9 mouse cellular contexts compared by ENCODE assay signal in genomic region chr17:15374321-15375141, GRCm38 (mm10). TPM values are rescaled to one million over a fixed set of nuclear protein-coding genes. Genes with fewer than 3 reads are reported as not detected.
DNase-seq lines count a peak whose midpoint lies in the region; ATAC-seq lines count a peak whose summit lies in the region.
"Had no signal": no experiment of that assay in that cellular context is flagged by ENCODE, and none has a peak within 500 bp of the region (broad histone marks: within the 10 kb centered on the region; RNA-seq: fewer than 3 reads in every experiment).

No protein-coding gene starts in this region.

- ATAC-seq in heart, embryonic 16.5 days (replicated peaks; ENCODE audit: extremely low read depth, insufficient read depth, low FRiP score), result no peak
- ATAC-seq in liver, embryonic 11.5 days (replicated peaks; ENCODE audit: low FRiP score), result no peak
- ATAC-seq in stomach, embryonic 14.5 days (ENCODE audit: insufficient number of reproducible peaks, insufficient read depth, low FRiP score, low read depth), result no peak
- ATAC-seq in CD4-positive, CD25-positive, alpha-beta regulatory T cell, adult 4 months, result no peak

- intact Hi-C loops in heart, postnatal 25 days (cut with DNase I), result no loop called here

- peak overlapping the region; percentile 66 for H3K4me3 ChIP-seq in heart, embryonic 16.5 days (ENCODE audit: low read length)
- H3K4me3 ChIP-seq in liver, embryonic 11.5 days (ENCODE audit: low read depth, low read length), result peak overlapping the region; percentile 58
- H3K4me3 ChIP-seq in stomach, embryonic 14.5 days (ENCODE audit: low read depth, low read length), result peak overlapping the region; percentile 69

- H3K27me3 ChIP-seq in heart, embryonic 16.5 days (ENCODE audit: control insufficient read depth, insufficient read depth, low read length), result peaks cover 54% of the 10 kb centered on the region
- H3K27me3 ChIP-seq in liver, embryonic 11.5 days (replicated peaks; ENCODE audit: control insufficient read depth, insufficient read depth, low read length), result peaks cover 83% of the 10 kb centered on the region
- H3K27me3 ChIP-seq in stomach, embryonic 14.5 days (ENCODE audit: control insufficient read depth, insufficient read depth, low read length), result 0 out of 2 replicates have a peak, but pooled peaks cover 7% of the 10 kb centered on the region

- peaks cover 25% of the 10 kb centered on the region for H3K4me1 ChIP-seq in heart, embryonic 16.5 days (ENCODE audit: control insufficient read depth, insufficient read depth, low read length)
- H3K4me1 ChIP-seq in liver, embryonic 11.5 days (replicated peaks; ENCODE audit: control insufficient read depth, insufficient read depth, low read length), result no peaks in the 10 kb centered on the region; the same call in 1 of the 2 replicates
- H3K4me1 ChIP-seq in stomach, embryonic 14.5 days (ENCODE audit: control insufficient read depth, insufficient read depth, low read length), result peaks cover 39% of the 10 kb centered on the region

- peak overlapping the region; percentile 75 for H3K9ac ChIP-seq in heart, embryonic 16.5 days (ENCODE audit: low read length)
- no peak overlapping the region; the same call in 1 of the 2 replicates for H3K9ac ChIP-seq in liver, embryonic 11.5 days (ENCODE audit: low read depth, low read length)
- peak overlapping the region; percentile 78 for H3K9ac ChIP-seq in stomach, embryonic 14.5 days (replicated peaks; ENCODE audit: low read depth, low read length)

- 2% methylated on average over 50 of the region's 50 CpGs for WGBS in heart, embryonic 16.5 days
- 2% methylated on average over 48 of the region's 50 CpGs for WGBS in liver, embryonic 11.5 days
- WGBS in stomach, embryonic 14.5 days, result 3% methylated on average over 50 of the region's 50 CpGs

- H3K36me3 ChIP-seq in heart, embryonic 16.5 days (ENCODE audit: control insufficient read depth, insufficient read depth), result no peaks in the 10 kb centered on the region
- no peaks in the 10 kb centered on the region for H3K36me3 ChIP-seq in liver, embryonic 11.5 days (ENCODE audit: control insufficient read depth, insufficient read depth, low read length)
- H3K36me3 ChIP-seq in stomach, embryonic 14.5 days (ENCODE audit: control insufficient read depth, insufficient read depth, low read length), result no peaks in the 10 kb centered on the region
- H3K36me3 ChIP-seq: G1E had no signal

- DNase-seq in heart, adult 11 months, result peak; percentile 94
- no peak for DNase-seq in heart, postnatal 25 days (ENCODE audit: low spot score)
- DNase-seq in ZHBTc4 (ENCODE audit: low read depth, low spot score), result peak; percentile 42
- peak; percentile 43 for DNase-seq in liver, embryonic 11.5 days (ENCODE audit: low spot score)
- no peak for DNase-seq in Muller cell, postnatal 12 days (ENCODE audit: inconsistent ontology term)

- H3K27ac ChIP-seq in heart, embryonic 16.5 days (ENCODE audit: low read length), result no peak overlapping the region
- H3K27ac ChIP-seq in liver, embryonic 11.5 days (ENCODE audit: low read depth, low read length), result no peak overlapping the region
- peak overlapping the region; percentile 56; the same call in 1 of the 2 replicates for H3K27ac ChIP-seq in stomach, embryonic 14.5 days (ENCODE audit: low read length)

- no peaks in the 10 kb centered on the region for H3K9me3 ChIP-seq in heart, embryonic 16.5 days (replicated peaks; ENCODE audit: control insufficient read depth, low read length)
- H3K9me3 ChIP-seq in liver, embryonic 11.5 days (ENCODE audit: control insufficient read depth, low read length), result no peaks in the 10 kb centered on the region
- H3K9me3 ChIP-seq in stomach, embryonic 14.5 days (ENCODE audit: control insufficient read depth, low read depth, low read length), result no peaks in the 10 kb centered on the region
- H3K9me3 ChIP-seq: G1E had no signal

- H3K4me2 ChIP-seq in heart, embryonic 16.5 days (ENCODE audit: low read depth, low read length), result peak overlapping the region; percentile 100
- peak overlapping the region; percentile 78 for H3K4me2 ChIP-seq in liver, embryonic 11.5 days
- peak overlapping the region; percentile 91 for H3K4me2 ChIP-seq in stomach, embryonic 14.5 days (replicated peaks; ENCODE audit: low read depth, low read length)

RNA-seq across cellular contexts. Expression of gene Dll1, which starts 2.1 kb away (rescaled TPM):
- total RNA-seq in heart, postnatal 25 days (2021), result 1 to 10 TPM; 6.1 TPM
- polyA plus RNA-seq in heart, embryonic 16.5 days (2015; fragmentation: Nextera tagmentation; extraction: Ambion mirVana), result 4.3 and 5.6 TPM in 2 replicates
- polyA plus RNA-seq in liver, embryonic 11.5 days (2014; fragmentation: Nextera tagmentation; extraction: Ambion mirVana), result 2.2 and 2.3 TPM in 2 replicates
- polyA plus RNA-seq in stomach, embryonic 14.5 days (2014; fragmentation: Nextera tagmentation; extraction: Ambion mirVana), result 12.9 and 13.5 TPM in 2 replicates
- polyA plus RNA-seq in CD4-positive, CD25-positive, alpha-beta regulatory T cell, adult 4 months (2017; shearing (Covaris generic)), result under 1 TPM in 1 of 2 experiments, not detected in 1; 0.81 TPM
- total RNA-seq: G1E had no signal
- polyA plus RNA-seq: G1E had no signal

RNA-seq across cellular contexts. Expression of gene Fam120b, which starts 21.5 kb away (rescaled TPM):
- total RNA-seq in heart, postnatal 25 days (2021), result 10 to 100 TPM; 10.8 to 11.8 TPM
- 16.6 and 18.1 TPM in 2 replicates for polyA plus RNA-seq in heart, embryonic 16.5 days (2015; fragmentation: Nextera tagmentation; extraction: Ambion mirVana)
- 13.0 and 15.3 TPM in 2 replicates for polyA plus RNA-seq in liver, embryonic 11.5 days (2014; fragmentation: Nextera tagmentation; extraction: Ambion mirVana)
- 30.3 and 30.7 TPM in 2 replicates for polyA plus RNA-seq in stomach, embryonic 14.5 days (2014; fragmentation: Nextera tagmentation; extraction: Ambion mirVana)
- polyA plus RNA-seq in CD4-positive, CD25-positive, alpha-beta regulatory T cell, adult 4 months (2017; shearing (Covaris generic)), result 10 to 100 TPM; 33.3 to 55.1 TPM

Comparison
In these comparisons a context has a peak if more than half of its experiments do, and no peak if none do; other contexts are left out.
1. DNase-seq: peak in heart, adult 11 months (single experiment), ZHBTc4 (single experiment) and liver, embryonic 11.5 days (single experiment); none in heart, postnatal 25 days (single experiment) and Muller cell, postnatal 12 days (single experiment).
2. Peak in every context shown above with its lines, with median percentiles within 50 percentile points of each other: H3K4me2 ChIP-seq and H3K4me3 ChIP-seq.